Mouse (Mus musculus) layer of hippocampus, adult 18-20 months (tissue): ENCODE measurements around the gene Cpt1b. TPM values are rescaled to one million over a fixed set of nuclear protein-coding genes. Genes with fewer than 3 reads are reported as not detected.
"Not testable (repeated sequence)": the region's sequence is repeated elsewhere in the genome, so short reads cannot be mapped to it uniquely, and the experiment has no call there.

Source experiments
- DNase-seq, 2 experiments: peaks; one replicate each; pipeline ENCODE4 v3.0.0; 2022; ENCODE audit warnings: low spot score in 2 of 2
- total RNA-seq, 2 experiments: library from RNA; stranded (reverse); gene quantifications; 2 replicates each; pipeline ENCODE4 v1.2.3; 2021

The Cpt1b gene
- total RNA-seq, 2 experiments from 2014 or later = 1.2 to 2.2 TPM

DNA sequence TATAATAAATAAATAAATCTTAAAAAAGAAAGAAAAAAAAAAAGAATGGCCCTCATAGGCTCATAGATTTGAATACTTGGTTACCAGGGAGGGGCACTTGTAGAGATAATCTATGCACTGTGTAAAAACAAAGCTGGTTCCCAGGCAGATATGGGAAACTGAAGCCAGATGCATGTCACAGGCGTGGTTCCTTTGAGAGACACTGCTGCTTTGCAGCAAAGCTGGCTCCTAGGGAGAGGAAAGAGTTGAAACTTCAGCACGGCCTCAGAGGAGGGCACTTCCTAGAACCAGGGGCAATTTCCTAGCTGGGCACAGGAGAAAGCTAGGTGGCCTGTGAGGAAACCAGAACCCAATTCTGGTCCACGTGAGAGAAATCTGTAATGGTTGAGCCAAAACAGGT, 8.5 kb upstream of the Cpt1b start:
- no peak for DNase-seq

- DNase-seq = no peak
Observed at GRCm38 (mm10) chr15:89432946-89433345, 7.3 kb upstream of the Cpt1b start.

GRCm38 (mm10) chr15:89431806-89432205, 6.1 kb upstream of the Cpt1b start:
- DNase-seq = no peak

DNA sequence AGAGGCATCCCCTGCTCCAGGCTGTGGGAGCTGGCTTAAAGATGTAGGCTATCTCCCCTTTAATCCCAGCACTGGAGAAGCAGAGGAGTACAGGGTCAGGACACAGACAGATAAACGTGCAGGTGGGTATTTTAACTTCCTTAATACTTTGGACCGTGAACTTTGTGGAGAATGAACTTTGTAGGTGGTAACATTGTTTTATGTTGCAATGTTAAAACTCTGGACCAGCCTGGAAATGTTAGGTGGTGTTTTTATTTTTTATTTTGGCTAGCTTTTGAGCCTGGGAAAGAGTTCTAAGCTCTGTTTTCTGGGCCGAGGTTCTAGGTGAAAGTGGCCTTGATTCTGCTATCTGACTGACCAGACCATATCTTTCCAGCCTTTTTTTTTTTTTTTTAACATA, 5.6 kb upstream of the Cpt1b start:
- no peak for DNase-seq

- DNase-seq = not testable (repeated sequence)
Observed at GRCm38 (mm10) chr15:89430771-89431170, 5.1 kb upstream of the Cpt1b start.

GRCm38 (mm10) chr15:89430341-89430740, 4.7 kb upstream of the Cpt1b start:
- peak in 1 of 2 experiments; percentile 31 for DNase-seq

- peak; percentile 92 to 96 for DNase-seq
Observed at GRCm38 (mm10) chr15:89429352-89430221, 3.9 kb upstream of the Cpt1b start, which contains the start of the genes C730034F03Rik, Gm44502 and Chkb. Gene C730034F03Rik (plus strand): TSS chr15:89429589. Gene Gm44502 (minus strand): TSS chr15:89429696. Gene Chkb (minus strand): TSS chr15:89429908.

DNA sequence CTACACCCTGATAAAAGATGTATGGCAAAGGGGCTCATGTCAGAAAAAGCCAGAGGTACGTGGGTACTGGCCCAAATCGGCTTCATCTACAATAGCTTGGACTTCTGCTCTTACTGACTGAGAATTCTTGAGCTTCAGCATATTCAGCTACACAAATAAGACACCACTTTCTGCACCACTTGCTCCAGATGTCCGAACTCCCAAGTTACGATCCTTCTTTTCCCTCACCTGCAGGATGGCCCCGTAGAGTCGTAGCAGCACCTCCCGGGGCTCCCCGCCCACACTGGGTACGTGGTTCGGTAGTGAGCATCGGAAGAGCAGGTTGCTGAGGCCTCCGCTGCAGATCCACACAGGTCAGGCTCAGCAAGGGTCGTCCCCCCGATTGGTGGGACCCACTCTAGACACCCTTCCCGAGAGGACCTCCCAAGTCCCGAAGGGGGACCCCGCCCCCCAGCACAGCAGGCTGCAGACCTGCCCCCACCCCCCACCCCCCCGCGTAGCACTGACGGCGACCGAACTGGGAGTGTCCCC, 3.2 kb upstream of the Cpt1b start:
- DNase-seq = no peak

- no peak for DNase-seq
Observed at GRCm38 (mm10) chr15:89428136-89428790, 2.6 kb upstream of the Cpt1b start.

GRCm38 (mm10) chr15:89426716-89427115, 1.1 kb upstream of the Cpt1b start:
- no peak for DNase-seq

DNA sequence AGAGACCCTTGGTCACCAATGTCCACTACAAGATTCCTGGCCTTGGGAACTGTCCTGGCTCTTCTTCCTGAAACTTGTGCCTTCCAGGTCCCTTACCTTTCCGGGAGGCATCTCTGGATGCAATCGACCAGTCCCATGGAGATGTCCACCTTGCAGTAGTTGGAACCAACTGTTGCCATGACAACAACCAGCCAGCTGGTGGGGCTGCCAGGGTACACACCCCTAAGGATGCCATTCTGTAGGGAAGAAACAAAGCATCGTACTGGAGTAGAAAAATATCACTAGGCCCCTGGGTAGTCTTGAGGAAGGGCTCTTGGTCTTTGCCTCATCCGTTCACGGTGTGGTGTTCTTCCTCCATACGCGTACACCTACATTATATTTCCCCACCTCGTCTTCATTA, 1.0 kb downstream of the Cpt1b start:
- DNase-seq = no peak

- DNase-seq = no peak
Observed at GRCm38 (mm10) chr15:89421938-89422337, 3.7 kb downstream of the Cpt1b start.

DNA sequence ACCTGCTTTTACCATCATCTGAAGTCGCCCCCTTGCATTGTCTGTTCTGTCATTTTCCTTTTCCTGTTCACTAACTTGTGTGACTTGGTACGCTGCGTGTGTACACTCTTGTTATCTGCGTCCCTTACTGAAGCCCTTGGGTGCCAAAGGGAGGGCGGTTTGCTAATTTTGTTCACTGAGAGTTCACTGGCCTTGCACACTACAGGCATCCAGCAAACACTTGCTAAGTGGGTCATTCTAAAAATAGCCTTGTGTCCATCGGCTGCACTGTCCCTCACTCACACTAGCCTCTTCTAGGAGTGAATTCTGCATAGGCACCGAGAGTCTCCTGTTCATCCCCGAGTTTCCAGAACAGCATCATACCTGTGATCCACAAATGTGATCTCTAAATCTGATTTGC, 10.4 kb downstream of the Cpt1b start:
- no peak for DNase-seq

GRCm38 (mm10) chr15:89410118-89410517, 15.5 kb downstream of the Cpt1b start, which contains the start of gene Syce3:
Gene Syce3 (minus strand): TSS chr15:89410503.
- no peak for DNase-seq

DNA sequence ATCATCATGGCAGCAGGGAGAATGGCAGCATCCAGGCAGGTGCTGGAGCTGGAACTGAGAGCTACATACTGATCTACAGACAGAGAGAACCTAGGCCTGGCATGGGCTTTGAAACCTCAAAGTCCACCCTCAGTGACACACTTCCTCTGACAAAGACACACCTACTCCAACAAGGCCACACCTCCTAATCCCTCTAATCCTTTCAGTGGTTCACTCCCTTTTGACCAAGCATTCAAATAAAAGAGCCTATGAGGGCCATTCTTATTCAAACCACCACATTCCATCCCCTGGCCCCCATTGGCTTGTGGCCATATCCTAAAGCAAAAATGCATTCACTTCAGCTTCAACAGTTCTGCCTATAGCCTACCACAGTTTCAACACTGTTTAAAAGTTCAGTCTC, 19.0 kb downstream of the Cpt1b start:
- no peak for DNase-seq

DNA sequence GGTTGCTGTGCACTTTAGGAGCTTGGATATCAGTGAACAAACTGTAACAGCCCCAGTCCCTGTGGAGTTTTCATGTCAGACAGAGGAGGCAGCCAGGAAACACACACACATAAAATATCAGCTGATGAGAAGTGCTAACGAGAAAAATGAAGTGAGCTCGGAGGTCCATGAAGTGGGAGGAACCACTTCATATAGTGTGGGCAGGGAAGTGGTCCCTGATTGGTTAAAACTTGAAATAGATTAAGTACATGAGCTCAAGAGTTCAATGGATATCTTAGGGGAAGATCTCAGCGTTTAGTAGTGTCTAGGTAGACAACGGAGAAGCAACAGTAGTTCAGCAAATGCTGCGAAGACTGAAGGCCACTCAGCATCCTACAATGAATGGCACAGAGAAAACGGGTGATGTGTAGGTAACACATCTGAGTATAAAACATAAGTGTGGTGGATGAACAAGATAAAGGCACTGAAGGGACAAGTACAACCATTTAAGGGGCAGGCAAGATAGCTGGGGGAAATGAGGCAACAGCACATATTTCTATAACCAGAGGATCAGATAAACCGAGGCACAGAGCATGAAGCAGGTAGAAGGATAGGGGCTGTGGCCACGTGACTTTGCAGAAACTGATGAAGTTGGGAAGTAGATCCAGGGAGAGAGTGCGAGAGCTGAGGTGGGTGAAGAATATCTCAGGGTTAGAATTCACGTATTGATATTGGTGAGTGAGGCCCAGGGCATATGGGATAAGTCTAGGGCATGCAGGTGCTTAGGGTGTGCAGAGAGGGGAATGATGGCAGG, 20.6 kb downstream of the Cpt1b start:
- no peak for DNase-seq

- DNase-seq = no peak
Observed at GRCm38 (mm10) chr15:89402471-89402870, 23.2 kb downstream of the Cpt1b start.

DNA sequence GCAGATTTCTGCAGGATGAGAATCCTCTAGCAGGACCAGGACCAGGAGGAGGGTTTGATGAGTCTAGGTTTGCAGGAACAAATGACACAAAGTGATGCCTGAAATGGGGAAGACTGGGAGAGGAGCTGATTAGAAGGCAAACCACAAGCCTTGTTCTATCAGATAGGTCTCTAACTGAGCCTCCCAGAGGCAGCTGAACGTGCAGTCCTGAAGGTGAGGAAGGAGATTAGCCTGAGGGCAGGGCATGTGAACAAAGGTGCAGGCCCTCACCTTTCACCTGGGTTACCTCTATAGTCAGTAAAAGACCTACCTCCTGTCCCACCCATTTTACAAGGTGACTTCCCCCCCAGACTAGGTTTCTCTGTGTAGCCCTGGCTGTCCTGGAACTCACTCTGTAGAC, 25.9 kb downstream of the Cpt1b start:
- no peak for DNase-seq

GRCm38 (mm10) chr15:89398146-89398545, 27.5 kb downstream of the Cpt1b start:
- no peak for DNase-seq

GRCm38 (mm10) chr15:89396883-89397282, 28.8 kb downstream of the Cpt1b start:
- DNase-seq = no peak

DNA sequence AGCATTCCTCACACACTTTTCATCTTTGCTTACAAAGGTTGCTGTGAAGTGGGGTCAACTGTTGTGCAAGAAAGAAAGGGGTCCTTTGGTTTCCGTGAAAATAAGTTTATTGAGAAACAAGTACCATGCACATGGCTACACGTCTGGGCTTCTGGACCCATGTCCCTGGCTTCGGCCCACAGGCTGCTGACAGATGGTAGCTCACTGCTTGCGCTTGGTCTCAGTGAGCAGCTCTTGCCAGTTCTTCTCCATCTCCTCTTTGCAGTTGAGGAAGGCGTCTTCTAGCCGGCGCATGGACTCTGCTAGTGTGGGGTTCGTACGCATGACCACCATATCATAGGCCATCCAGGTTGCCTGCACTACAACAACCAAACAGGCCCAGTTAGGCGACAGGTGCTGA, 35.6 kb downstream of the Cpt1b start:
- DNase-seq = no peak
